In the genomic region with DNA sequence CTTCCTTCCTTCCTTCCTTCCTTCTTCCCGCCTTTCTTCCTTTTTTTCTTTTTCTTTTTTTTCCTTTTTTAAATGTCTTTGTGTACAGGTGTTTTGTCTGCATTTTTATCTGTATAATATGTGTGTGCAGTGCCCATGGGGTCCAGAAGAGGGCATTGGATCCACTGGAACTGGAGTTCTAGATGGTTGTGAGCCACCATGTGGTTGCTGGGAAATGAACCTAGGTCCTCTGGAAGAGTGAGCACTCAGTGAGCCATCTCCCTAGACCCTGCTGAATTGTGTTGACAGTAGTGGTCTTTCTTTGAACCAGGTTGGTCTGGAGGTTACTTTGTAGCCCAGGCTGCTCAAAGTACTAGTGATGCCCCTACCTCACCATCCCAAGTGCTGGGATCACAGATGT, we compare ENCODE assay signal across 25 mouse cellular contexts. TPM values are rescaled to one million over a fixed set of nuclear protein-coding genes. Genes with fewer than 3 reads are reported as not detected.
DNase-seq lines count a peak whose midpoint lies in the region; ATAC-seq and TF ChIP-seq lines count a peak whose summit lies in the region.
"Had no signal": no experiment of that assay in that cellular context is flagged by ENCODE, and none has a peak within 500 bp of the region (broad histone marks: within the 10 kb centered on the region; RNA-seq: fewer than 3 reads in every experiment).

No protein-coding gene starts in this region.

- in situ Hi-C loops in Patski (cut with MboI; ENCODE audit: low pct_unique_long_range_greater_than_20kb) = no loop called here

- no peaks in the 10 kb centered on the region for H3K9me3 ChIP-seq in intestine, postnatal 0 days (ENCODE audit: control insufficient read depth)
- H3K9me3 ChIP-seq in intestine, embryonic 16.5 days (ENCODE audit: control insufficient read depth, low read length) = no peaks in the 10 kb centered on the region
- H3K9me3 ChIP-seq: forebrain, embryonic 15.5 days; hindbrain, embryonic 13.5 days; intestine, embryonic 15.5 days had no signal

- no peak overlapping the region for H3K4me3 ChIP-seq in intestine, postnatal 0 days (ENCODE audit: low read depth, low read length)
- no peak overlapping the region for H3K4me3 ChIP-seq in intestine, embryonic 16.5 days (ENCODE audit: low read length)
- H3K4me3 ChIP-seq: embryonic facial prominence, embryonic 13.5 days; forebrain, embryonic 15.5 days; heart, embryonic 12.5 days; hindbrain, embryonic 13.5 days; intestine, embryonic 15.5 days; left cerebral cortex, adult 2 months; neural tube, embryonic 13.5 days had no signal

- peak; percentile 28; the same call in 1 of the 2 replicates for TF ChIP-seq CTCF in intestine, postnatal 0 days (IDR thresholded peaks at IDR 0.05; ENCODE audit: low read depth)
- TF ChIP-seq CTCF in Patski (IDR thresholded peaks at IDR 0.05) = peak; percentile 35

- POLR2A ChIA-PET in Patski (lab: Charles Lee) = no interaction called here

- no peak overlapping the region for H3K27ac ChIP-seq in intestine, postnatal 0 days (ENCODE audit: low read depth, low read length)
- H3K27ac ChIP-seq in intestine, embryonic 16.5 days (ENCODE audit: low read length) = no peak overlapping the region
- H3K27ac ChIP-seq: embryonic facial prominence, embryonic 13.5 days; forebrain, embryonic 15.5 days; hindbrain, embryonic 13.5 days; intestine, embryonic 15.5 days; left cerebral cortex, adult 2 months; neural tube, embryonic 13.5 days had no signal

- DNase-seq in thymus, postnatal 14 days = peak; percentile 25
- no peak for DNase-seq in thymus, postnatal 10 days (ENCODE audit: low spot score in 2 of 2)
- no peak for DNase-seq in Patski (ENCODE audit: low read depth, low spot score)
- DNase-seq in gastrocnemius, adult 18-20 months (ENCODE audit: low spot score) = no peak
- no peak for DNase-seq in natural killer cell, adult 2 months (ENCODE audit: low spot score in 2 of 2)
- DNase-seq: adrenal gland, postnatal 14 days; cerebellum, adult 11-12 months; cerebellum, postnatal 14 days; heart, postnatal 14 days; kidney, postnatal 10 days; left cerebral cortex, postnatal 4 days; lung, adult 2 months; right cerebral cortex, adult 18-20 months; thymus, postnatal 25 days had no signal

- CTCF ChIA-PET in Patski (lab: Charles Lee) = interaction anchor here (1.4 kb wide), 1 partner anchor 410 kb away, joined by 3 read pairs; no protein-coding TSS in a partner anchor

- no peak overlapping the region for H3K9ac ChIP-seq in intestine, postnatal 0 days (ENCODE audit: low read depth, low read length)
- no peak overlapping the region for H3K9ac ChIP-seq in intestine, embryonic 16.5 days (ENCODE audit: low read depth, low read length)
- H3K9ac ChIP-seq: embryonic facial prominence, embryonic 13.5 days; forebrain, embryonic 15.5 days; heart, embryonic 12.5 days; hindbrain, embryonic 13.5 days; intestine, embryonic 15.5 days; neural tube, embryonic 13.5 days had no signal

- no peaks in the 10 kb centered on the region; the same call in 1 of the 2 replicates for H3K4me1 ChIP-seq in intestine, postnatal 0 days (replicated peaks; ENCODE audit: control insufficient read depth, insufficient read depth, low read length)
- peaks cover 3% of the 10 kb centered on the region; the same call in 1 of the 2 replicates for H3K4me1 ChIP-seq in intestine, embryonic 16.5 days (ENCODE audit: control insufficient read depth, insufficient read depth, low read length)
- H3K4me1 ChIP-seq: intestine, embryonic 15.5 days had no signal

- WGBS in intestine, postnatal 0 days = 90% methylated on average over 1 of the region's 1 CpGs
- WGBS in intestine, embryonic 16.5 days = 86% methylated on average over 1 of the region's 1 CpGs

- ATAC-seq in intestine, postnatal 0 days = no peak
- ATAC-seq in intestine, embryonic 16.5 days = no peak
- ATAC-seq in Patski = no peak
- ATAC-seq: forebrain, embryonic 15.5 days; intestine, embryonic 15.5 days had no signal

- 0 out of 2 replicates have a peak, but pooled peaks cover 2% of the 10 kb centered on the region for H3K36me3 ChIP-seq in intestine, postnatal 0 days (ENCODE audit: control insufficient read depth, insufficient read depth)
- H3K36me3 ChIP-seq in intestine, embryonic 16.5 days (ENCODE audit: control insufficient read depth, insufficient read depth, low read length) = no peaks in the 10 kb centered on the region
- H3K36me3 ChIP-seq: hindbrain, embryonic 13.5 days; intestine, embryonic 15.5 days had no signal

- no peak overlapping the region for H3K4me2 ChIP-seq in intestine, postnatal 0 days (replicated peaks; ENCODE audit: low read depth)
- no peak overlapping the region for H3K4me2 ChIP-seq in intestine, embryonic 16.5 days (ENCODE audit: low read depth, low read length)
- H3K4me2 ChIP-seq: embryonic facial prominence, embryonic 13.5 days; forebrain, embryonic 15.5 days; heart, embryonic 12.5 days; hindbrain, embryonic 13.5 days; intestine, embryonic 15.5 days; liver, embryonic 11.5 days; midbrain, embryonic 11.5 days; neural tube, embryonic 13.5 days had no signal

- H3K27me3 ChIP-seq in intestine, postnatal 0 days (replicated peaks; ENCODE audit: control insufficient read depth, insufficient read depth, low read length) = no peaks in the 10 kb centered on the region
- H3K27me3 ChIP-seq in intestine, embryonic 16.5 days (replicated peaks; ENCODE audit: control insufficient read depth, insufficient read depth, low read length) = no peaks in the 10 kb centered on the region
- H3K27me3 ChIP-seq in Patski = no peaks in the 10 kb centered on the region
- H3K27me3 ChIP-seq: embryonic facial prominence, embryonic 13.5 days; forebrain, embryonic 15.5 days; heart, embryonic 12.5 days; hindbrain, embryonic 13.5 days; intestine, embryonic 15.5 days; neural tube, embryonic 13.5 days had no signal

RNA-seq across cellular contexts. Expression of a gene that starts 33.2 kb away (rescaled TPM):
- 5.6 and 9.2 TPM in 2 replicates for polyA plus RNA-seq in intestine, postnatal 0 days (2015; fragmentation: Nextera tagmentation; extraction: Ambion mirVana)
- polyA plus RNA-seq in intestine, embryonic 16.5 days (2015; fragmentation: Nextera tagmentation; extraction: Ambion mirVana) = 9.5 and 10.3 TPM in 2 replicates
- 36.5 TPM for polyA plus RNA-seq in Patski (2021)
- 10 to 100 TPM; 52.9 to 55.5 TPM for total RNA-seq in gastrocnemius, adult 18-20 months (2021)
